Mouse (Mus musculus): ENCODE data around the gene Lrrc73.

The Lrrc73 gene

GRCm38 (mm10) chr17:46253452-46254084, at the start of gene Lrrc73:
TSS of gene Lrrc73 (plus strand) at chr17:46253531.
- DNase-seq (ENCODE audit: low spot score in 2 of 2) = peak; percentile 94 to 97

GRCm38 (mm10) chr17:46206676-46207075, 46.7 kb upstream of the Lrrc73 start:
- DNase-seq (ENCODE audit: low spot score in 2 of 2) = no peak

- no peak for DNase-seq (ENCODE audit: low spot score in 2 of 2)
These were observed 42.8 kb upstream of the Lrrc73 start for GRCm38 (mm10) chr17:46210550-46210949.

- no peak for DNase-seq (ENCODE audit: low spot score in 2 of 2)
These were observed 31.7 kb upstream of the Lrrc73 start for GRCm38 (mm10) chr17:46221601-46222000.

GRCm38 (mm10) chr17:46227576-46227975, 25.8 kb upstream of the Lrrc73 start:
- DNase-seq (ENCODE audit: low spot score in 2 of 2) = no peak

- DNase-seq (ENCODE audit: low spot score in 2 of 2) = no peak
These were observed 17.3 kb upstream of the Lrrc73 start for GRCm38 (mm10) chr17:46236067-46236466.

- no peak for DNase-seq (ENCODE audit: low spot score in 2 of 2)
These were observed 16.3 kb upstream of the Lrrc73 start for GRCm38 (mm10) chr17:46237079-46237478.

GRCm38 (mm10) chr17:46237480-46237879, 15.9 kb upstream of the Lrrc73 start:
- DNase-seq (ENCODE audit: low spot score in 2 of 2) = no peak

- DNase-seq (ENCODE audit: low spot score in 2 of 2) = no peak
These were observed 13.7 kb upstream of the Lrrc73 start for GRCm38 (mm10) chr17:46239516-46240114.

- DNase-seq (ENCODE audit: low spot score in 2 of 2) = no peak
These were observed 11.9 kb upstream of the Lrrc73 start for GRCm38 (mm10) chr17:46241471-46241870.

GRCm38 (mm10) chr17:46242274-46242673, 11.1 kb upstream of the Lrrc73 start:
- no peak for DNase-seq (ENCODE audit: low spot score in 2 of 2)

GRCm38 (mm10) chr17:46242993-46243392, 10.3 kb upstream of the Lrrc73 start:
- DNase-seq (ENCODE audit: low spot score in 2 of 2) = no peak

GRCm38 (mm10) chr17:46243624-46244023, 9.7 kb upstream of the Lrrc73 start:
- no peak for DNase-seq (ENCODE audit: low spot score in 2 of 2)

- no peak for DNase-seq (ENCODE audit: low spot score in 2 of 2)
These were observed 8.8 kb upstream of the Lrrc73 start for GRCm38 (mm10) chr17:46244579-46244978.

GRCm38 (mm10) chr17:46247512-46248188, 5.7 kb upstream of the Lrrc73 start, which contains the start of the genes Polr1c and Yipf3:
TSS of gene Polr1c (minus strand) at chr17:46248054.
TSS of gene Yipf3 (plus strand) at chr17:46248080.
- DNase-seq (ENCODE audit: low spot score in 2 of 2) = peak; percentile 96

- DNase-seq (ENCODE audit: low spot score in 2 of 2) = no peak
These were observed 5.2 kb upstream of the Lrrc73 start for GRCm38 (mm10) chr17:46248189-46248522.

- no peak for DNase-seq (ENCODE audit: low spot score in 2 of 2)
These were observed 2.2 kb upstream of the Lrrc73 start for GRCm38 (mm10) chr17:46251174-46251573.

- DNase-seq (ENCODE audit: low spot score in 2 of 2) = no peak
These were observed 520 bp upstream of the Lrrc73 start for GRCm38 (mm10) chr17:46252571-46253451.

- DNase-seq (ENCODE audit: low spot score in 2 of 2) = no peak
These were observed 775 bp downstream of the Lrrc73 start for GRCm38 (mm10) chr17:46254106-46254505.

GRCm38 (mm10) chr17:46255147-46255546, 1.8 kb downstream of the Lrrc73 start:
- no peak for DNase-seq (ENCODE audit: low spot score in 2 of 2)

- DNase-seq (ENCODE audit: low spot score in 2 of 2) = no peak
These were observed 5.1 kb downstream of the Lrrc73 start for GRCm38 (mm10) chr17:46258279-46259053.

Measured in right cerebral cortex, adult 2 months (tissue).